Mouse (Mus musculus) C2C12 (cell line): ENCODE results near the gene Hoxa10. TPM values are rescaled to one million over a fixed set of nuclear protein-coding genes. Genes with fewer than 3 reads are reported as not detected.

Source experiments
- H3K27me3 ChIP-seq: one replicate; pipeline ENCODE4 v1.6.1; 2011; ENCODE audit not compliant: control insufficient read depth, insufficient read depth, insufficient read length
- H3K36me3 ChIP-seq: one replicate; pipeline ENCODE4 v1.6.1; 2011; ENCODE audit not compliant: control insufficient read depth, insufficient read depth
- H3K4me3 ChIP-seq: one replicate; pipeline ENCODE4 v1.5.1; 2011; ENCODE audit warnings: mild to moderate bottlenecking, control low read depth; ENCODE audit not compliant: poor library complexity, insufficient read depth, severe bottlenecking
- H3K79me2 ChIP-seq: one replicate; pipeline ENCODE4 v1.6.1; 2011; ENCODE audit not compliant: control insufficient read depth, insufficient read depth
- H3K79me3 ChIP-seq: one replicate; pipeline ENCODE4 v1.6.1; 2011; ENCODE audit warnings: low read depth, control low read depth
- H3ac ChIP-seq: one replicate; pipeline ENCODE3; 2011; ENCODE audit warnings: low read depth; ENCODE audit not compliant: control insufficient read depth, insufficient read length
- CEBPB ChIP-seq: IDR thresholded peaks from one replicate; pipeline ENCODE4 v1.6.1; 2011; ENCODE audit warnings: low read depth, mild to moderate bottlenecking, control low read depth, moderate library complexity
- CTCF ChIP-seq: IDR thresholded peaks from one replicate; pipeline ENCODE4 v1.5.1; 2011; ENCODE audit not compliant: control insufficient read depth, insufficient read depth, insufficient read length
- FOSL1 ChIP-seq: IDR thresholded peaks from one replicate; pipeline ENCODE4 v1.8.0; 2011; ENCODE audit warnings: mild to moderate bottlenecking, low read length; ENCODE audit not compliant: poor library complexity, insufficient read depth, severe bottlenecking
- MAX ChIP-seq: IDR thresholded peaks from one replicate; pipeline ENCODE4 v1.6.1; 2011; ENCODE audit warnings: mild to moderate bottlenecking, control low read depth
- MYOD1 ChIP-seq: IDR thresholded peaks from one replicate; pipeline ENCODE4 v1.6.1; 2011; ENCODE audit warnings: low read depth; ENCODE audit not compliant: control insufficient read depth, insufficient read length
- MYOG ChIP-seq: IDR thresholded peaks from one replicate; pipeline ENCODE4 v1.6.1; 2011; ENCODE audit not compliant: control insufficient read depth, insufficient read length; ENCODE audit errors: extremely low read depth
- USF1 ChIP-seq: IDR thresholded peaks from one replicate; pipeline ENCODE4 v1.6.1; 2011; ENCODE audit warnings: low read depth, mild to moderate bottlenecking, control low read depth, moderate library complexity
- polyA plus RNA-seq: library from polyadenylated mRNA; unstranded; fragments of >200 nt; fragmentation: generic; extraction: Trizol; gene quantifications from one replicate; pipeline ENCODE4 v1.2.1, GENCODE M21; 2012; ENCODE audit warnings: missing spikeins

Hoxa10 gene
- polyA plus RNA-seq, 1 experiment: 19.8 TPM

GRCm38 (mm10) chr6:52227470-52228222 lies 13.0 kb downstream of the Hoxa10 start:
- Histone ChIP-seq H3K79me2 (peaks cover 100% of the 10 kb centered on the region), H3ac (no peak overlapping the region), H3K27me3 (no peaks in the 10 kb centered on the region), H3K36me3 (peaks cover 11% of the 10 kb centered on the region), H3K4me3 (no peak overlapping the region), H3K79me3 (peaks cover 84% of the 10 kb centered on the region)
- TF ChIP-seq CTCF (no peak), CEBPB (no peak), MAX (no peak), MYOG (no peak), FOSL1 (no peak), USF1 (no peak), MYOD1 (no peak)

- Histone ChIP-seq H3K4me3 (peak overlapping the region; percentile 76), H3K79me2 (peaks cover 98% of the 10 kb centered on the region), H3K27me3 (no peaks in the 10 kb centered on the region), H3K36me3 (peaks cover 11% of the 10 kb centered on the region), H3K79me3 (peaks cover 75% of the 10 kb centered on the region), H3ac (peak overlapping the region; percentile 44)
- TF ChIP-seq MYOD1 (no peak), MYOG (no peak), CTCF (no peak), CEBPB (no peak)
Observed at GRCm38 (mm10) chr6:52226569-52227257, 13.9 kb downstream of the Hoxa10 start.

- Histone ChIP-seq H3K79me2 (peaks cover 90% of the 10 kb centered on the region), H3K27me3 (no peaks in the 10 kb centered on the region), H3K79me3 (peaks cover 67% of the 10 kb centered on the region), H3K36me3 (peaks cover 11% of the 10 kb centered on the region), H3K4me3 (peak overlapping the region; percentile 76), H3ac (peak overlapping the region; percentile 98)
- TF ChIP-seq MAX (no peak), FOSL1 (no peak), MYOD1 (peak; percentile 2), USF1 (peak; percentile 99), MYOG (no peak), CTCF (no peak), CEBPB (no peak)
Observed at GRCm38 (mm10) chr6:52225612-52226568, 14.8 kb downstream of the Hoxa10 start.

- Histone ChIP-seq H3ac (peak overlapping the region; percentile 98), H3K36me3 (peaks cover 11% of the 10 kb centered on the region), H3K27me3 (no peaks in the 10 kb centered on the region), H3K4me3 (peak overlapping the region; percentile 76), H3K79me2 (peaks cover 83% of the 10 kb centered on the region), H3K79me3 (peaks cover 60% of the 10 kb centered on the region)
- no peak for TF ChIP-seq CTCF
- TF ChIP-seq MYOD1: no peak
- no peak for TF ChIP-seq MYOG
- no peak for TF ChIP-seq USF1
- TF ChIP-seq FOSL1: no peak
- no peak for TF ChIP-seq MAX
- TF ChIP-seq CEBPB: no peak
Observed at GRCm38 (mm10) chr6:52224895-52225611, 15.6 kb downstream of the Hoxa10 start.
